Mouse (Mus musculus): ENCODE measurements at regions not wholly inside any gene's neighbourhood (a gene's known extent, or its start where the extent isn't known, plus 50 kb on each side); places are given as distances from the start of the nearest gene placed in this dataset.

GRCm38 (mm10) chr13:32649982-32650381 lies 133.8 kb downstream of the Mylk4 start:
- no peak for DNase-seq (ENCODE audit: low read depth, low spot score)

DNA sequence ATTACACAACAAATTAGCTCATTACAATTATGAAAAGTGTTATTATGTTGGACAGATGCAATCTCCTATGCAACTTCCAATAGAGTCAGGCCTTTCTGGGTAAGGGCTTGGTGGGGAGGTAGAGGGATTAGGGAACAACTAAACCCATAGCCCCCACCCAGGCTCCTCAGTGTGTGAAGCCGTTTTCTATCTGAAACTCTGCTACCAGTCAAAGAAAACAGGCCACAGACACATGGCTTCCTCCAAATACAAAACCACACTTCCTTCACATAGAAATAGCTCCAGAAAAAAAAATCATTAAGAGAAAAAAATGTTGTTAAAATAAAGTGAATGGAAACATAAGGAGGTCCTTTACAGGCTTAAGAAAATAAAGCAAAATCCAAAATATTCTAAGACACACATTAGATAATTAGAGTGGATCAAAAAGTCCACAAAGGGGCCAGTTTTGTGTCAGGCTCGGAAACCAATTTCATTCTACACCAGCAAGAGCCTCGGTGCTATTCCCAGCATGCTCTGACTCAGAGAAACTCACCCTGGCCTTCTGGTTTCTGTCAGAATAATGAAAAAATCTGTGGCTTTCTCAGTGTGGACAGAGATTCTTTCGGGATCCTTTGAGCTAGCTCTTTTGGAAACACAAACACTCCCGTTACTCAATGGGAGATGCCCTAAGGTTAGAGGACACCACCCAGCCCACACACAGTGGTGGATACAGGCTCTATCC lies 140.6 kb downstream of the Mylk4 start:
- DNase-seq (ENCODE audit: low read depth, low spot score) = no peak

- no peak for DNase-seq (ENCODE audit: low read depth, low spot score)
These were observed 142.8 kb downstream of the Mylk4 start for GRCm38 (mm10) chr13:32640941-32641340.

GRCm38 (mm10) chr13:32630122-32630732 lies 153.5 kb downstream of the Mylk4 start:
- no peak for DNase-seq (ENCODE audit: low read depth, low spot score)

DNA sequence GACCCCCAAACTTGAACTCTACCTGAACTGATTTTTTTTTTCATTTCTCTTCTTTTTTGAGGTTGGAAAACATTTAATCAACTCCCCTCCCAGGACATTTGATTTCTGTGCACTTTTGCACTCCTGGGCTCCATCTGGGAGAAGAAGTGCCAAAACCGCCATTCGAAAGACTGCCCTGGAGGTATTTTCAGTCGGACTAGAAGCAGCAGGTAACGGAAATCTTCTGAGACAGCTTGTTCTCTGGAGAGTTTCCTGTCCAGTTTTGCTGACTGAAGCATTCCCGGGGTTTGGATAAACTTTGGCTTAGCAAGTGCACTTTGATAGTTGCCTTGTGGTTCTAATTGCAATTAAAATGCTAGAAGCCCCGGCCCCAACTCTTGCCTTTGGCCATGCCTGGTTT lies 169.8 kb downstream of the Mylk4 start:
- DNase-seq (ENCODE audit: low read depth, low spot score) = no peak

DNA sequence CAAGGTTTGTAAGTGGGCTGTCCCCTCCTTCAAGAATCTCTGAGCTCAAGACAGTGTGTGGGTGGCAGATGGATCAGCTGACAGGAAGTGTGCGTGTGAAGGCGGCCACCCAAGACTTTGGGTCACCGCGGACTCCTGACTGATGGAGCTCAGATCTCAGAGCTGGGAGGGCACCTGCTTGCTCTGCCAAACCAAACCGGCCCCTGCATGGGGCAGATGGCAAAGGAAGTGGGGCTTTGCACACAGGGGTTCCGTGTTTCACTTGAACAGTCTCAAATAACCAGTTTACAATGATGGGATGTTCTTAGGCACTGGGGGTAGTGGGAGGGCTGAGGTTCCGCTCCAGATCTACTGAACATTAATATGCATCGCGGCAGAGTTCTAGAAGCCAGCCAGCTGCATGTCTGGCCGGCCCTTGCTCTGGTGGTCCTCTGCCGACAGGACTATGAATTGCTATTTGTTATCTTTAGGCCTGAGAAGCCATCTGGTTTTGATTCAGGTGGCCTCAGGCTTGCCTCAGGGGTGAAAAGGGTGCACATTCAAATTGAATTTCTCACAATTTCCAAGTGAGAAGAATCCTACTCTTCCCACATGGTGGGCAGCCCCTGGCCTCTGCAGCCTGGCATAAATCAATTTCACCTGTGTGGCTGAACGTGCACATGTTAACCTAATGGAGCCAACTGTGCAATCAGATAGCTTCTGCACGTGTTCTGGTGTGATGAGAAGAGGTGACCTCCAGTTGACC lies 172.0 kb downstream of the Mylk4 start:
- DNase-seq (ENCODE audit: low read depth, low spot score) = no peak

GRCm38 (mm10) chr13:32610970-32611369 lies 172.8 kb downstream of the Mylk4 start:
- no peak for DNase-seq (ENCODE audit: low read depth, low spot score)

- no peak for DNase-seq (ENCODE audit: low read depth, low spot score)
These were observed 175.3 kb downstream of the Mylk4 start for GRCm38 (mm10) chr13:32608413-32608812.

GRCm38 (mm10) chr13:32603925-32604590 lies 179.7 kb downstream of the Mylk4 start:
- DNase-seq (ENCODE audit: low read depth, low spot score) = no peak

- no peak for DNase-seq (ENCODE audit: low read depth, low spot score)
These were observed 182.4 kb downstream of the Mylk4 start for GRCm38 (mm10) chr13:32601315-32601714.

DNA sequence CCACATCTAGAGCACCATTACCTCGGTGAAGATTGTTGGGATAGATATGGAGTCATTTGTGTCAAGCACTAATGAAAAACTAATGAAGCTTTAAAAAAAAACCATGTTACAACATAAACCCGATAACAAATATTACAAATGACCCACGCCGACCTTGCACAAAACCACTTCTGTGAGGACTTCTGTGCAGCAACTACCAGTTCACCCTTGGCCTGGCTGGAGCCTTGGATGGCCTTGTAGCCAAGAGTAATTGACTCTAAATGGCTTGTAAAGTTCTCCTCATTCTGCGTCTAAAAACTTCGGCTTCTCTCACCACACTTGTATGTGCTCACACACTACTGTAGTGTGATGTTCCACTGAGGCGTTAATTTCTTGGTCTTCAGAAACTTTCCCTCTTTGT lies 190.1 kb downstream of the Mylk4 start:
- no peak for DNase-seq (ENCODE audit: low read depth, low spot score)

GRCm38 (mm10) chr13:32593131-32593530 lies 190.6 kb downstream of the Mylk4 start:
- no peak for DNase-seq (ENCODE audit: low read depth, low spot score)

DNA sequence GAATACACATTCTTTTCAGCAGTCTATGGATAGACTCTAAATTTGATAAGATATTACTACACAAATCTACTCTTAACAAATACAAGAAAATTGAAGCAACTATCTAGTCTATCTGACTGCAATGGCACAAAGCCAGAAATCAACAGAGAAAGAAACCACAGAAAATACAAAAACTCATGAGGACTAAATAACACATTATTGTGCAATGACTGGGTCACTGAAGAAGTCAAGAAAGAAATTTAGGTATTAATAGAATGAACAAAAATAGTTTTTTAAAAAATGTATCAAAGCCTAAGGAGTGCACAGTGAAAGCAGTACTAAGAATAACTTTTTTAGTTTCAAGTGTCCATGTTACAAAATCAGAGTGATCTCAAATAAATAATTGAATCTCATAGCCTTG lies 202.2 kb downstream of the Mylk4 start:
- DNase-seq (ENCODE audit: low read depth, low spot score) = no peak

GRCm38 (mm10) chr13:32567850-32568249 lies 215.9 kb downstream of the Mylk4 start:
- DNase-seq (ENCODE audit: low read depth, low spot score) = no peak

GRCm38 (mm10) chr13:32560666-32561065 lies 222.1 kb upstream of the Gmds start:
- no peak for DNase-seq (ENCODE audit: low read depth, low spot score)

DNA sequence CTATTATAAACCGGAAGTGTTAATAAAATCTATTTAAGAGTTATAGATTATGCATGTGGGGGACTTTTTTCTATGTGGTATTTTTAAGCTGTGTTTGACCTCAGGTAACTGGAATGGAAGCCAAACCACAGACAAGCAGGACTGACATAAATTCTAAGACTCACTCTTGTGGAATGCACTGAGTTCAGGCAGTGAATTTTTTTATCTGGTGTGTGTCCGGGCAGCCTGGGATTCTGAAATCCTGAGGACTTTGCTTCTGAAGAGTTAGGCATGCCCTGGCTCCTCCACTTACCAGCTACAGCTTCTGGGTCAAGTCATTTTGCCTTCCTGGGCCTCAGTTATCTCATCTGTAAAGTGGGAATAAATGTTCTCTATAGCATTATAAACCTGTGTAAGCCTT lies 217.9 kb upstream of the Gmds start:
- DNase-seq (ENCODE audit: low read depth, low spot score) = no peak

- DNase-seq (ENCODE audit: low read depth, low spot score) = no peak
These were observed 216.5 kb upstream of the Gmds start for GRCm38 (mm10) chr13:32555064-32555463.

GRCm38 (mm10) chr13:32554601-32555000 lies 216.1 kb upstream of the Gmds start:
- no peak for DNase-seq (ENCODE audit: low read depth, low spot score)

- DNase-seq (ENCODE audit: low read depth, low spot score) = no peak
These were observed 214.6 kb upstream of the Gmds start for GRCm38 (mm10) chr13:32553136-32553535.

GRCm38 (mm10) chr13:32550113-32550512 lies 211.6 kb upstream of the Gmds start:
- no peak for DNase-seq (ENCODE audit: low read depth, low spot score)

GRCm38 (mm10) chr13:32547126-32547525 lies 208.6 kb upstream of the Gmds start:
- DNase-seq (ENCODE audit: low read depth, low spot score) = no peak

Data from retina, adult 2 months (tissue).